Mouse (Mus musculus) retina, embryonic 14.5 days (tissue): Measurements from ENCODE around the gene Kiz.
A peak's percentile ranks its signal among the peaks of the same experiment; 100 is the strongest.

Source experiments
- DNase-seq: peaks from one replicate; pipeline ENCODE4 v3.0.0-alpha.2; 2015; ENCODE audit warnings: low spot score

Gene Kiz

DNA sequence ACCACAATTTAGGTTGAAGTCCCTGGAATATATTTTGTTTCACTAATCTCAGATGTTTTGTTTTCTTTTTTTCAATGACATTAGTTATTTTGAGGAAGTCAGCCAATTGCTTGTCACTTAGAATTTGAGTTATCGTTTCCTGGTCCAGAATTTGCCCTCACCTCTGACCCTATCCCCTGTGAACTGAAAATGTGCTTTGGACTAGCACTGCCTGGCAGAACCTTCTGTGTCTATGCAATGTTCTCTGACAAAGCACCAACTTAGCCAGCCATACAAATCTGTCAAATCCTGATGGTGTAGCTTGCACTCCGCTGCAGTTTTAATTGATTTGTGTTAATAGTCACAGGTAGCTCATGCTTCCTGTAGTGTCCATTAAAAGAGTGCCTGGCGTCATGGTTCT is 10.1 kb downstream of the Kiz start:
- DNase-seq: no peak

GRCm38 (mm10) chr2:146871300-146872269 is 15.9 kb downstream of the Kiz start:
- DNase-seq: no peak

GRCm38 (mm10) chr2:146872697-146873096 is 17.0 kb downstream of the Kiz start:
- no peak for DNase-seq

GRCm38 (mm10) chr2:146873881-146874441 is 18.3 kb downstream of the Kiz start:
- no peak for DNase-seq

DNA sequence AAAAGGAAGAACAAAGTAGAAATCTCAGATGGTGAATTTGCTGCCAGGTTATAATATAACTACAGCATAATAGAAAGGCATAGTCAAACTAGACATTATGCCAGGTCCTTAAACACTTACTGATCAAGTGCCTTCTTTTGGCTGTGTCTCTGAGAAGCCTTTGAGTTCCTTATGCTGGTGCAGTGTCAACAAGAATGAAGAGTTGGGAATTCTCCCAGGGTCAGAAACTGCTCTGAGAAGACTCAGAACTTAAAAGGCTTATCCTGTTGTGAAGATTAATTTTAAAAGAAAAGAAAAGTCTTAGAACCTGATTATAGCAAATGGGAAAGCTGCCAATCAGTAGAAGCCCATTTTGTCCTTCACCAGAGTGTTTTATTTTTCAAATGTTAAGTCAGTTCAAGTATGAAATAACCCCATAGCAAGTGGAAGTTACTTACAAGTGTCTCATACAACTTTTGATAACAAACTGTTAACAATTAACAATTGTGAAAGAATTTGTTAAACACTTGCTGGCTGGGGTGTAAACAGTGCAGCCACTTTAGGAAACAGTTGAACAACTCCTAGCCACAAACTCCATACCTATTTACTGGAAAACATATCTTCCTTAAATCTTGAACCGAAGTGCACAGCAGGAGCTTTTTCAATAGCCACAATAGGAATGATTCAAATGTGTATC is 21.9 kb downstream of the Kiz start:
- DNase-seq: no peak

GRCm38 (mm10) chr2:146881623-146882022 is 26.0 kb downstream of the Kiz start:
- DNase-seq: no peak

- DNase-seq: no peak
These were observed 28.7 kb downstream of the Kiz start for GRCm38 (mm10) chr2:146884291-146884855.

DNA sequence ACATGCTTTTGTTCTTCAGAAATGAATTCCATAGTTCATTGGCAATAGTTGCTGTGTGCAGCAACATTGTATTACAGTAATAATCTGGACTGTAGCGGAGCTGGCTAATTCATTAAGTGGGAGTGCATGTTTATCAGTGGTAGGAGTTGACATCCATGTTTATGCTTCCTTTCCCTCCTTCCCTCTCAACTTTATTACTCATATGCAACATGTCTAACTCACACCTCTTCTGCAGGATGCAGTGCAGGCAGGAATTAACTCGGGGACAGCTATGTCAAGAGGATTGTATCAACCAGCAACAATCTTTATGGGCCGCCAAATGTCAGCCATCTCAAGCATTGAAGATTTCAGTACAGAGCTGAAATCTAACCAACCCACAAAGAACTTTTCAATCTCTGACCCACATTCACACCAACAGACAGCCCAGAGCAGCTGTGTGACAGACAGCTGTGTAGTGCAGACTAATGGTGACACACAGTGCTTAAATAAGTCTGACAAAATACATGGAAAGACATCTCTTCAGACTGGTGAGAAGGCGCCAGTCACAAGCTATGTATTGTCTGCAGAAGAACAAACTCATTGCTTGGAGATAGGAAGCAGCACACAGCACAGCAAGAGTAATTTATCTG is 33.2 kb downstream of the Kiz start:
- no peak for DNase-seq

DNA sequence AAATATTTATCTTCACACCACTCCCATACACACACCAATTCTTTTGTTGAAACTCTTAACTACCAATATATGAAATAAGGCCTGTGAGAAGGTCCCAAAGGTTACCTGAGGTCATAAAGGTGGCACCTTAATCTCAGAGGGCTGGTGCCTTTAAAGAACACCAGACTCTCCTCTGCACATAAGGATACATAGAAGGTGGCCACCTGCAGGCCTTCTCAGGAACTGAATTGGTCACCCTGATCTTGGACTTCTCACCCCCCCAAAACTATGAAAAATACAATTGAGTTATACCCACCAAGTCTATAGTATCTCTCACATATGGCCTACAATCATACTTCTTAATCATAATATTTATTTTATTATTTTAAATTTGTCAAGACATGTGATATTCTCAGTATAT is 43.3 kb downstream of the Kiz start:
- peak; percentile 26 for DNase-seq

DNA sequence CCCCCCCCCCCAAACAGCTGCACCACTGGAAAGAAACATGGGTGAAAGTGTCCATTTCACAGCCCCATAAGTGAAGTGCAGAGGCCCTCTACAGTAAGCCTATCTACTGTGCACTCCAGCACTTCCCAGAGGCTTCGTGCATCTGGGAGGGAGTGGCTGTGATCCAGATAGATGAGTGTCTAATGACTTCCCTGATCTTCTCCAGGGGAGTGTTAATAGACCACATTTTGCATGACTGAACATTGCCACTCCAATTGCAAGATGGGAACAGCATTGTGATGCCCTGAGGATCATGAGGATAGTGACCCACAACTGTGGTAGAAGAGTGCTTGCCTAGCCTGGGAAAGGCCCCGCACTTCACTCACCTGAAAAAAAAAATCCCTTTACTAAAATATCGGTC is 60.4 kb downstream of the Kiz start:
- no peak for DNase-seq

DNA sequence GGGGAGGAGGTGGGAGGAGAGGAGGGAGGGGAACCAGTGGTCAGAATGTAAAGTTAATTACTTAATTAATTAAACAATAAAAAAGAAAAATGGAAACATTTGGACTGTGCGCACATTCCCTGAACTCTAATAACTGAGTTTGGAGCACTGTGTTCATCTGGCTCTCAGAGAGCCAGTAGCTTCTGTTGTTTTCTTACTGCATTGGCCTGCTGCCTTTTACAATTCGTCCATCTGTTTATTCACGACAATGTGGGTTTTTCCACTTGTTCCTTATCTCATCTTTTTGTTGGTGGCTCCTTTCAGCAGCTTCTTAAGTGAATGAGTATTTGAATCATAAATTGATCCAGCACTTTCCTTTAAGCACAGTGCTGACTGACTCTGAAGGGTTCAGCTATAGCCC is 62.1 kb downstream of the Kiz start:
- DNase-seq: no peak

- peak; percentile 75 for DNase-seq
These were observed 64.9 kb downstream of the Kiz start for GRCm38 (mm10) chr2:146920375-146921160.

GRCm38 (mm10) chr2:146925296-146925695 is 69.6 kb downstream of the Kiz start:
- no peak for DNase-seq

DNA sequence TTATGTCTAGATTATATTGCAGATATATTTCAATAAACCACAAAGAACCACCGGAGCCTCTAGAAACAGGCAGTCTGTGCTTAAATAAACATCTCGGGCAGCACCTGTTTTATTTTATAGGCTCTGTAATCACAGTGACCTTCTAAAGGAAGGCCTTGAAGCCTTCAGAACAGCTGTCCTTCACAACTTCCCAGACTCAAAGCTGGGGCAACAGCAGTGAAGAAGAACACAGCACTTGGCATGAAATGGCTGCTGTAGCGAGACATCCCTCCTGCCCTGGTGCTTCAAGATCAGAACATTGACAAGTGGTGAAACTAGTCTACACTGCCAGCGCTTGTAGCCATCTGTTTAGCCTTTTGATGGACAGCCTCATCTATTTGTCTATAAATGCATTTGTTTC is 70.2 kb downstream of the Kiz start:
- no peak for DNase-seq

GRCm38 (mm10) chr2:146948223-146948776 is 92.6 kb downstream of the Kiz start:
- no peak for DNase-seq

DNA sequence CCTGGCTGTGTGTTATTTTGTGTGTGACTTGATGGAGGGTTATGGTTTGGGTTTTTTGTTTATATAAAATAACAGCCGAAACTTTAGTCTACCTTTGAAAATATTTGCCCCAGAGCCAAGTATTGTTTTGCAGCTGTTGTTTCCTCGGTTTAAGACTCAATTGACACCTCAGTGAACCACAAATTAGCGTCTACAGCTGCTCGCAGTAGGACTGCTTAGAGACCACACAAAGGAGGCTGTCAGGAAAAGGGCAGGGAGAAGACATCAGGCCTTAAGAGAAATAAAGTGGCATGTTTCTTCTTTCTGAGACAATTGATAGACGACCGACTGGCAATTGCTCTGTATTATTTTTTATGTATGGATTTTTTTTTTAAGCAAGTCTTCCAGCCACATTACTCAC is 100.7 kb downstream of the Kiz start:
- DNase-seq: peak; percentile 22

DNA sequence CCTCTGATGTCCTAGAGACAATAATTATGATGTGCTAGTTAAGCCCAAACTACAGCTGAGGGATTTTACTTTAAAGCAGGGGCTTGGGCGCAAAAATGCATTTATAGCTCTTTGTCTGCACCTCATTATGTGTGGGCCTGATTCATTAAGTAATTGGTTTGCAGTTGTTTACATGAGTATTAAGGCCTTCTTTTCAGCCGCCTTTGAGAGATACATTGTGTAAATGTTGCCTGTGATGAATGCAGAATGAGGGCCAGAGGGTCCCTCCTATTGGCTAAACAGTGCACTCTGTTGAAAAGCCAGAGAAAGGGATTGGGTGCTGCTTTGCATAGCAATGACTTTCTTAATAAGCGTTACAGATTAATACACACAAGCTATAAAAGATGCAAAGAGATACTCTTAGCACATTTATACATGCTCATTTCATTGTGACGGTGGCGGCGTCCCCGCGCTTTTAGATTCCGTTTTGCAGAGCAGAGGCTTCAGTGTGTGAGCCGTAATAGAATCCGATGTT is 102.8 kb downstream of the Kiz start:
- DNase-seq: peak; percentile 74

- DNase-seq: peak; percentile 96
These were observed 103.5 kb downstream of the Kiz start for GRCm38 (mm10) chr2:146958951-146959821.

- no peak for DNase-seq
These were observed 119.4 kb downstream of the Kiz start for GRCm38 (mm10) chr2:146975024-146975423.
